Mouse (Mus musculus): ENCODE data around the gene Kirrel3. TPM values are rescaled to one million over a fixed set of nuclear protein-coding genes. Genes with fewer than 3 reads are reported as not detected.

Kirrel3 gene
- total RNA-seq, 1 experiment from 2014 or later, result not detected

- no peak for ATAC-seq (replicated peaks; ENCODE audit: low read depth, poor library complexity, severe bottlenecking)
Measured at GRCm38 (mm10) chr9:34589799-34590198, 104.1 kb downstream of the Kirrel3 start.

- ATAC-seq (replicated peaks; ENCODE audit: low read depth, poor library complexity, severe bottlenecking), result no peak
Measured at GRCm38 (mm10) chr9:34592073-34592610, 106.4 kb downstream of the Kirrel3 start.

- ATAC-seq (replicated peaks; ENCODE audit: low read depth, poor library complexity, severe bottlenecking), result no peak
Measured at GRCm38 (mm10) chr9:34593889-34594288, 108.2 kb downstream of the Kirrel3 start.

GRCm38 (mm10) chr9:34600326-34600725 is 114.6 kb downstream of the Kirrel3 start:
- ATAC-seq (replicated peaks; ENCODE audit: low read depth, poor library complexity, severe bottlenecking), result no peak

GRCm38 (mm10) chr9:34603750-34604149 is 118.1 kb downstream of the Kirrel3 start:
- ATAC-seq (replicated peaks; ENCODE audit: low read depth, poor library complexity, severe bottlenecking), result no peak

GRCm38 (mm10) chr9:34604931-34605330 is 119.2 kb downstream of the Kirrel3 start:
- ATAC-seq (replicated peaks; ENCODE audit: low read depth, poor library complexity, severe bottlenecking), result 0 out of 2 replicates have a peak, but pooled peaks have one; percentile 39

- ATAC-seq (replicated peaks; ENCODE audit: low read depth, poor library complexity, severe bottlenecking), result no peak
Measured at GRCm38 (mm10) chr9:34605486-34605885, 119.8 kb downstream of the Kirrel3 start.

GRCm38 (mm10) chr9:34607976-34608375 is 122.3 kb downstream of the Kirrel3 start:
- ATAC-seq (replicated peaks; ENCODE audit: low read depth, poor library complexity, severe bottlenecking), result no peak

- no peak for ATAC-seq (replicated peaks; ENCODE audit: low read depth, poor library complexity, severe bottlenecking)
Measured at GRCm38 (mm10) chr9:34612886-34613769, 127.4 kb downstream of the Kirrel3 start.

- no peak for ATAC-seq (replicated peaks; ENCODE audit: low read depth, poor library complexity, severe bottlenecking)
Measured at GRCm38 (mm10) chr9:34618099-34618498, 132.4 kb downstream of the Kirrel3 start.

GRCm38 (mm10) chr9:34619913-34620312 is 134.2 kb downstream of the Kirrel3 start:
- ATAC-seq (replicated peaks; ENCODE audit: low read depth, poor library complexity, severe bottlenecking), result no peak

GRCm38 (mm10) chr9:34623526-34623925 is 137.8 kb downstream of the Kirrel3 start:
- ATAC-seq (replicated peaks; ENCODE audit: low read depth, poor library complexity, severe bottlenecking), result no peak

GRCm38 (mm10) chr9:34624021-34624420 is 138.3 kb downstream of the Kirrel3 start:
- ATAC-seq (replicated peaks; ENCODE audit: low read depth, poor library complexity, severe bottlenecking), result no peak

GRCm38 (mm10) chr9:34628841-34629240 is 143.1 kb downstream of the Kirrel3 start:
- ATAC-seq (replicated peaks; ENCODE audit: low read depth, poor library complexity, severe bottlenecking), result no peak

- no peak for ATAC-seq (replicated peaks; ENCODE audit: low read depth, poor library complexity, severe bottlenecking)
Measured at GRCm38 (mm10) chr9:34635696-34636095, 150.0 kb downstream of the Kirrel3 start.

- no peak for ATAC-seq (replicated peaks; ENCODE audit: low read depth, poor library complexity, severe bottlenecking)
Measured at GRCm38 (mm10) chr9:34643917-34644316, 158.2 kb downstream of the Kirrel3 start.

GRCm38 (mm10) chr9:34644392-34644791 is 158.7 kb downstream of the Kirrel3 start:
- ATAC-seq (replicated peaks; ENCODE audit: low read depth, poor library complexity, severe bottlenecking), result no peak

GRCm38 (mm10) chr9:34646831-34647230 is 161.1 kb downstream of the Kirrel3 start:
- ATAC-seq (replicated peaks; ENCODE audit: low read depth, poor library complexity, severe bottlenecking), result no peak

GRCm38 (mm10) chr9:34652278-34652677 is 166.6 kb downstream of the Kirrel3 start:
- ATAC-seq (replicated peaks; ENCODE audit: low read depth, poor library complexity, severe bottlenecking), result no peak

GRCm38 (mm10) chr9:34653141-34653540 is 167.4 kb downstream of the Kirrel3 start:
- no peak for ATAC-seq (replicated peaks; ENCODE audit: low read depth, poor library complexity, severe bottlenecking)

- no peak for ATAC-seq (replicated peaks; ENCODE audit: low read depth, poor library complexity, severe bottlenecking)
Measured at GRCm38 (mm10) chr9:34660566-34660965, 174.9 kb downstream of the Kirrel3 start.
